Mouse (Mus musculus) kidney, postnatal 4 days (tissue): ENCODE results near the gene Coa4.

Source experiments
- DNase-seq, 2 experiments: peaks; one replicate each; pipeline ENCODE4 v3.0.0; 2021; ENCODE audit warnings: mixed read lengths in 2 of 2

Coa4 gene

DNA sequence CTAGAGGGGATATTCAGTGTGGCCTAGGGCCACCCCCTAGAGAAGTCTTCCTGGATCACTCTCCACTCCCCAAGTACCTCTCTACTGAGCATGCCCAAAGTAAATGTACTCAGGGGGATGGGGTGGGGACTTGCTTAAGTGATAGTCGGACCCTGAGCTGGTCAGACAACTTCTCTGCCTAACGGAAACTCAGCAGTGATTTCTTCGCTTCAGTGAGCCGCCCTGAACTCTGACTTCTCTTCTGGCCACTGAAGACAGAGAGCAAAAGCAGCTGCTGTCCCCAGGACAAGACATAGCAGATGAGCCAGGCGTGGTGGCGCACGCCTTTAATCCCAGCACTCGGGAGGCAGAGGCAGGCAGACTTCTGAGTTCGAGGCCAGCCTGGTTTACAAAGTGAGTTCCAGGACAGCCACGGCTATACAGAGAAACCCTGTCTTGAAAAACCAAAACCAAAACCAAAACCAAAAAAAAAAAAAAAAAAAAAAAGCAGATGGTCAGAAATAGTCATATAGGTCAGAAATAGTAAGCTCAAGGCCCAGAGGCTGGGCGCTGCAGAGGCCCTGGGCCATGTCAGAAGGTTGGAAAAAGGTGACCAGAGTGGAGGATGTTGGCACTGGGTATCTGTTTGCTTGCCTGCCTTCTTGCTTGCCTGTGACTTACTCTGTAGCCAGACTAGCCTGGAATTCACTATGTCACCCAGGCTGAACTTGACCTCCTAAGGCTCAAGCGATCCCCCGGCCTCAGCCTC, 32.0 kb upstream of the Coa4 start:
- peak in 1 of 2 experiments; percentile 40 for DNase-seq

GRCm38 (mm10) chr7:100506494-100506893, 30.4 kb upstream of the Coa4 start:
- no peak for DNase-seq

- no peak for DNase-seq
Observed at GRCm38 (mm10) chr7:100508670-100509069, 28.2 kb upstream of the Coa4 start.

GRCm38 (mm10) chr7:100511602-100512001, 25.3 kb upstream of the Coa4 start:
- no peak for DNase-seq

DNA sequence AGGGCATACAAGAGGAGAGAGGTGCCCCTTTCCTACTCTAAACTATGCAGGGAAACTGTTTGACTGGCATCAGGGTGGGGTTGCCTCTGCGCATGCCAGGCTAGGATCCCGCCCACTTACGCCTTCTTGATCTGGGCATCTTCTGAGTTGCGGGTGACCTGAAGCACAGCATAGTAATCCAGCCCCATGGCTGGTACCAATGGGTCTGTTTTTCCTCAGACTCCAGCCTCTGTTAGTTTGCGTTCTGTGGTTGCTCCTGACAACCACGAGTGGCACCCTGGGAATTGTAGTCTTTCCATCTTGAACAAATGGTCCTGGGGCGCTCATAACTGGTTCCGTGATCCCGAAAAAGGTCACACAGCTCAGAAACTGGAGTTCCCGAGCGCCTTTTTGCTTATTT, 22.3 kb upstream of the Coa4 start, which contains the start of gene Dnajb13:
Gene Dnajb13 (minus strand): TSS at position 388 of the 400 bp plus-strand sequence.
- DNase-seq, result no peak

GRCm38 (mm10) chr7:100520204-100520603, 16.7 kb upstream of the Coa4 start:
- DNase-seq, result no peak

- peak; percentile 89 to 91 for DNase-seq
Observed at GRCm38 (mm10) chr7:100520663-100521285, 16.1 kb upstream of the Coa4 start.

GRCm38 (mm10) chr7:100522222-100522621, 14.6 kb upstream of the Coa4 start:
- no peak for DNase-seq

- no peak for DNase-seq
Observed at GRCm38 (mm10) chr7:100524669-100525068, 12.2 kb upstream of the Coa4 start.

DNA sequence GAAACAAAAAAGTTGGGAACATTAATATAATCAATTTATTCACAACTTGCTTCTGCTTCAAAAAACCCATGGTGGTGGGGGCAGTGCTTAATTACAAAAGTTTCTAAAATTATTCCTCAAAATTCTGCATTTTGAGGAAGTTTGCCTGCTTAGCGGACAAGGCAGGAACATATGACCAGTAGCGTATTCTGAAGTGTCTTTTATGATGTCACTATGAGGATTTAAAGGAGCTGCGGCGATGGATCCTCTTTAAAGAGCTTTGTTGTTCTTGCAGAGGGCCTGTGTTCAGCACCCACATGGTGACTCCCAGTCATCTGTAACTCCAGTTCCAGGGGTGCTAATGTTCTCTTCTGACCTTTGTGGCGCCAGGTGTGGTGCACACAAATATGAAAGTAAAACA, 6.1 kb upstream of the Coa4 start:
- DNase-seq, result no peak

DNA sequence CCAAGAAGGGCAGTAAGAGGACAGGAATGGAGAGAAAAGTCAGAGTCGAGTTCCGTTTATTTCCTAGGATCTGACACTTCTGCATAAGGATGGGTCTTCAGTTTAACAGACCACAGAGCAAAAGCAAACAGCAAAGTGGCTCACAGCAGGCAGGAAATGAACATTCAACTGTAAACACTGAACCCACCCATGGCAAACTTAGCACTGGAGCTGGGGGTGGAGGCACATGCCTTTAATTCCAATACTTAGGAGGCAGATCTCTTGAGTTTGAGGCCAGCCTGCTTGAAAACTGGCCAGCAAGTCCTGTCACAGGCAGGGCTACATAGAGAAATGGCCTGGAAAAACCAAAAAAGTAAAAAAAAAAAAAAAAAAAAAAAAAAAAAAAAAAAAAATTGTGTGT, 3.4 kb upstream of the Coa4 start:
- DNase-seq, result peak in 1 of 2 experiments; percentile 10

DNA sequence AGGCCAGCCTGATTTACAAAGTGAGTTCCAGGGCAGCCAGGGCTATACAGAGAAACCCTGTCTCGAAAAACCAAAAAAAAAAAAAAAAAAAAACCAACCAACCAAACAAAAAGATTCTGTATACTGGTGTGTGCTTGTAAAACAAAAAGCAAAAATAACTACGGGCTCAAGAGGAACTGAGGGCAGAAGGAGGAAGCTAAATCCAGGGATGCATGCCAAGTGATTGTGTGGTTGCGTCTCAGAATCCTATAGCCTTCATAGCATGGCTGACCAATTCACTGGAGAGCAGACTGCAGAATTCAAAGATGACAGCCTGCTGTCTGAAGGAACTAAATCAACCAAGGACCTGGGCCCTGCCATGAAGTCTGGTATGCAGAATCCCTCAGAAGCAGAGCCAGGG, 2.7 kb upstream of the Coa4 start:
- no peak for DNase-seq

GRCm38 (mm10) chr7:100535831-100536230, 1.0 kb upstream of the Coa4 start:
- no peak for DNase-seq

GRCm38 (mm10) chr7:100537519-100537902, 640 bp downstream of the Coa4 start:
- no peak for DNase-seq

- no peak for DNase-seq
Observed at GRCm38 (mm10) chr7:100539516-100539915, 2.6 kb downstream of the Coa4 start.

DNA sequence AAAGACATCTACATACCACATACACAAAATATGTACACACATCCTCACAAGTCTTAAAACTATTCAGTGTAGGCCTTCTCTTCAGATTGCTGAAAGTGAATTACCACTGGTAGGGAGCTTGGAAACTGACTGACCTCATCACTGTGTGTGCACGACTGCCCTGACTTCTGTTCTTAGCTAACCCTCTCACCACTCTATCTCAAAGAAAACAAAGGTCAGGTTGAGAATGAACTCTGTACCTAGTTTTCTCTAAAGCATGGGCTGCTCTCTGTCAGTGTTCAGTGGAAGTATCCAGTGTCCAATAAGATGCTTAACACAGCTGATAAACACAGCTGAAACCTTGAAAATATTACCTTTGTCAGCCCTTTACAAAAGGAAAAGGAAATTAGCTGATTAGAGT, 7.6 kb downstream of the Coa4 start:
- no peak for DNase-seq

- no peak for DNase-seq
Observed at GRCm38 (mm10) chr7:100547631-100548030, 10.8 kb downstream of the Coa4 start.

- no peak for DNase-seq
Observed at GRCm38 (mm10) chr7:100549796-100550195, 12.9 kb downstream of the Coa4 start.

DNA sequence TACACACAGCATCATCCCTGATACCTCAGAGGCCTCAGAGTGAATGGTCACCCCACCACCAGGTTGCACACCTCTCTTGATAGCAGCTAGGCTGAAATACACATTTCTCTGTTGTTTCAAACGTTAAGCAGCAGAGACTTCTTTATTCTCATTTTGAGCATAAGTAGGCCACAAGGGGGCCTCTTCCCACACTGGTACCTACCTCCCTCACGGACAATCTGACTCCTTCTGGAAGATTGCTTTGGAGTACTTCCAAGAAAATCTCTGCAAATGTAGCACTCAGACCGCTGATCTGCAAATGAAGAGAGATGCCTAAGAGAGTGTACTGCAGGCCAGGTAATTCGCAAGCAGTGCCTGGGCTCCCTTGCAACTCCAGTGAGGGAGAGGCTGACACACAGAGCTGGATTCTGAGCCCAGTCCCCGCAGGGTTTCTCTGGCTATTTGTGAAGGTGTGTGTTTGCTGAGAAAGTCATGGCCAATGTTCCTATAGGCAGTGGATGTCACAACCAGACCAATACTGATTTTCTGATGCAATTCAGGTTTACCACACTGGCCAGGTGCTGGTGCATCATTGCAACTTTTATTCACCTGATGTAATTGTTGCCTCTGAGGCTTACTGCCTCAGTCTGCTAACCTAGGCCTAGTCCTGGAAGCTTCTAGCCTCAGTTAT, 13.6 kb downstream of the Coa4 start:
- DNase-seq, result peak; percentile 35 to 55

DNA sequence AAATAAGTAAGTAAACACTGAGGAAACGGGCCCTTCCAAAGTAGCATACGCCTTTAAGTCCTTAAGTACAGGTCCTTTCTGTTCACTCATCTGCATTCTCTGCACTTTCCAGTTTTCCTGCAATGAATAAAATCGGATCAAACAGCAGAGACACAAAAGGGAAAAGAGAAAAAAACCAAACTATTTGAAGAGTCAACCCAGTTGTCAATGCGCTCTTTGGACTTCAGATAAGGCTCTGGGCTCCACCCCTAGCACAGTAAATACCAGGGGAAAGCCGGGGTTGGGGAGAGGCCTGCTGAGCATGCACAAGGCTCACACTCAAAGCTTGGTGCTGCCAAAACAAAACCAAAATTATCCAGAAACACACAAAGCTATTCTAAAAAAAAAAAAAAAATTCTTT, 18.1 kb downstream of the Coa4 start:
- no peak for DNase-seq

DNA sequence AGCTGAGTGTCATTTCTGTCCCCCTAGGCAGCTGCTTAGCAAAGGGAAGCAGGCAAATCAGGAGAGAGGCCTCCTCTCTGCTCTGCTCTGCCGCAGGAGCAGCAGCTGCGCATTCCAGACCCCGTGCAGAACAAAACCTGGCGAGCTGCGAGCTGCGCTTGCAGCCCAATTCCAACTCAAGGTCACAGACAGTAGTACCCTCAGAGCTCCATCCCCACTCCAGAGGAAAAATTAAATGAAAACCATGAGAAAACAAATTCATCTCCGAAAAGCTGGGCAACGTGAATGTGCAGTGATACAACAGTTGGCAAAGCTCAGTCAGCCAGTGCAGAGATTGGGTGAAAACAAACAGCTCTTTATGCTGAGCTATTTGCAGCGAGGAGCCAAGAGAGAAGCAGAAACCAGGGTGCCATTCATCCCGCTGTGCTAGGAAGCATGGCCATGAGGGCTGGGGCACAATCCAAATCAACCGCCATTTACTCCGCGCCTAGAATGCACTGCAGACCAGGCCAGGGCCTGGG, 18.6 kb downstream of the Coa4 start:
- DNase-seq, result no peak

DNA sequence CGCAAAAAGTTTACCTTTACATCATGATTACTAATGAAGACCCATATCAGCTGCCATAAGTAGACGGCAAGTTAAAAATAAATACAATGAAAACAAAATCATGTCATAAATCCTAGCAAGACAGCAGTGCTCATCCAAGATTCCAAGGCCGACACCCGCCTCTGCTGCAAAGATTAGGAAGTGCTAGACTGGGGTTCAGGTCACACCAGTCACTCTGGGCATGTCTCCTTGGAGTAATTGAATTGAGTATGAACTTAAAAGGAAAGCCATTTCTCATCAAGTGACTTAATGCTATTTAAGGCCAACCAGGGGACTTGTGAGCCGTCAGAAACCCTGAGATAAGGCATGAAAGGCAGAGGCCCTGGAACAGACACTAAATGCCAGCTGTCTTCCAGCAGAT, 20.4 kb downstream of the Coa4 start:
- no peak for DNase-seq

DNA sequence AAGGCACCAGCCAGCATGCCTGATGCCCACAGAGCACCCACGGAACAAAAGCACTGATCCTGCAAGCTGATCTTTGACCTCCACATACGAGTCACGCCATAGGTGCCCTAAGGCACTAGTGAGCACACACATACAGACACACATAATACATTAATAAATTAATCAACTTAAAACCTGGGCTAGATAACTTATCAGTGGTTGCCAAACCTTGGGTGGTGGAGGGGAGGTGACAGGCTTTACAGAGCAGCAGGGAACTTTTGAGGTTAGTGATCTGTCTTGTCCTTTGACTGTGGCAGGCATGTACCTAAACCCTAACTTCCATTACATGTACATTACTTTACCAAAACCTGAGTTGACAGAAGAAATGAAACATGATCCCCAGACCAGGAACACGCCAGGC, 22.5 kb downstream of the Coa4 start:
- no peak for DNase-seq
